Mouse (Mus musculus) heart, postnatal 14 days (tissue): ENCODE data around the gene Tmem53. TPM values are rescaled to one million over a fixed set of nuclear protein-coding genes. Genes with fewer than 3 reads are reported as not detected.
A peak's percentile ranks its signal among the peaks of the same experiment; 100 is the strongest.
"Not testable (repeated sequence)": the region's sequence is repeated elsewhere in the genome, so short reads cannot be mapped to it uniquely, and the experiment has no call there.

ENCODE experiments used
- DNase-seq, 2 experiments: peaks; one replicate each; pipeline ENCODE4 v3.0.0; 2021 to 2022
- intact Hi-C: fragments of 180-260 bp; cut with DNase I; formaldehyde crosslinking; loops from one replicate; pipeline ENCODE4 v1.15.1; 2025
- total RNA-seq, 2 experiments: library from RNA; stranded (reverse); gene quantifications; 2 replicates each; pipeline ENCODE4 v1.2.3; 2021

The Tmem53 gene
- total RNA-seq, 2 experiments from 2014 or later = 22.6 to 31.5 TPM

DNA sequence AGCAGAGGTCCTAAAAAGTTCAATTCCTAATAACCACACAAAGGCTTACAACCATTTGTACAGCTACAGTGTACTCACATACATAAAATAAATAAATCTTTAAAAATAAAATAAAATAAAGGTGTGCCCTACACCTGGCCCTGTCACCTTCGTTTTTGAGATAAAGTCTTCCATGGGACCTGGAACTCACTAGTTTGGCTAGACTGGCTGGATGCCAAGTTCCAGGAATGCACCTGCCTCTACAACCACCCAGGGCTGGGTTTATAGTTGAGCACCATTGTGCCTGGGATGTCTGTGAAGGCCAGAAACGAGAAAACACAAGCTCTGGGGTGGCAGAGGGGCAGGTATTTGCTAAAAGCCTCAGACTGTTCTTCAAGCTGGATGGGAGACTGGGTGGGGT lies 12.6 kb upstream of the Tmem53 start:
- no peak for DNase-seq
- intact Hi-C loops = no loop called here

DNA sequence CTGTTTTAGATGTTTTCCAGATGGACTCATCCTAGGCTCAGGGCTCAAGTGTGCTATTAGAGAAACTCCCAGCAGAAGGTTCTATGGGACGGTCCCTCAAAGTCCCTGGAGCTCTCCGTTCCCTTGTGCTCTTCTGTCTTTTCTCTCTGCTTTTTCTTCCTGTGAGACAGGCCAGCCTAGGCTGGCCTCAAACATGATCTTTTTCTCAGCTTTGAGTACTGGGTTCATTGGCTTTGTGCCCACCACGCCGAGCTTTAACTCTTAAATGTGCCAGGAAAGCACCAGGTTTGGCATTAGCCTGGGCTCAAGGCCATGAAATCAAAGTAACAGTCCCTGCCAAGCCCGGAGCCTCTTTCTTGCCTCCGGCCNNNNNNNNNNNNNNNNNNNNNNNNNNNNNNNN lies 10.9 kb upstream of the Tmem53 start:
- intact Hi-C loops = no loop called here
- DNase-seq = no peak

- DNase-seq = no peak
- intact Hi-C loops = no loop called here
Observed at GRCm38 (mm10) chr4:117250982-117251381, 769 bp upstream of the Tmem53 start.

GRCm38 (mm10) chr4:117252351-117252750 lies 600 bp downstream of the Tmem53 start:
- intact Hi-C loops = no loop called here
- peak in 1 of 2 experiments; percentile 38 for DNase-seq

GRCm38 (mm10) chr4:117252755-117253154 lies 1.0 kb downstream of the Tmem53 start:
- intact Hi-C loops = no loop called here
- no peak for DNase-seq

GRCm38 (mm10) chr4:117253218-117254016 lies 1.7 kb downstream of the Tmem53 start:
- DNase-seq = no peak
- intact Hi-C loops = no loop called here

DNA sequence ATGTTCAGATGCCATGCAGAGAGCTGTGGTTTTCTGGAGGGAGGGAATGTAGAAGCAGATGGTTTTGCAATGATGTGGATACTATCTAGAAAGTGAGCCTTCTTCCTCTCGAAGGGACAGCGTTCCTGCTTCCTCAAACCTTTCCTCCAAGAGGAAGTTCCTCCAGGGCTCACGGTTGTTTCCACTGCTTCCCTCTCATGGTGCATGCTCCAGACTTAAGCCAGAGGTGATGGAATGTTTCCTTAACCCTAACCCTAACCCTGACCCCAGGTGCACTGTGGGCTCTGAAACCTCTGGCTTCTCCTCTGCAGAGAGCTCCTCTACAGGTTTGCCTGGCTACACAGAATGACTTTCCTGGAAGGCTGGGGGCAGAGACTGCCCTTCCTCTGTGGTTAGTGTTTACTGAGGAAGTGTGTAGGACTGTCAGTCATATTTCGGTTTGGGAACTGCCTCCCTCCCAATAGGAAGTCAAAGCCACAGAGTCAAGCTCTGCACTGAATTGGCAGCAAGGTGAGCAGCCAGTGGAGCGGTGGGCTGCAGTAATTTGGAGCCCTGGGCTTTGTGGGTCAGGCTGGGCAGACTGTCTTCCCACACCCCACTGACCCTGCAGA lies 2.4 kb downstream of the Tmem53 start:
- intact Hi-C loops = no loop called here
- DNase-seq = no peak

- intact Hi-C loops = no loop called here
- peak in 1 of 2 experiments; percentile 43 for DNase-seq
Observed at GRCm38 (mm10) chr4:117254672-117255071, 2.9 kb downstream of the Tmem53 start.

DNA sequence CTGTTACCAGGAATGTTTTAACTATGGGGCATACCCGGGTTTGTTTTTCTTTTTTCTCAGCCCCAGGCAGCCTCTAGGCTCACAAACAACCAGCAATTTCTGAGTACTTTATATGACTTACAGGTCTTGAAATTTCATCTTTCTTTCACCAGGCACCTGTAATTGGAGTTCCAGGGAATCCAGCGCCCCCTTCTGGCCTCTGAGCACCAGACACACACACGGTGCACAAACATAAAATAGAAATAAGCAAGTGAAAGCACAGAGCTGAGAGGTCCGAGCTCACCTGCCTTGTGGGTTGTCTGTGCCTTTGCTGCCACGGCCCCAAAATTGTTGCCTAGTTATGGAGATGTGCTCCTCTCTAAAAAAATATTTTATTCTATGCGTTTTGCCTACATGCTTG lies 8.2 kb downstream of the Tmem53 start:
- DNase-seq, intact Hi-C loops: not testable (repeated sequence)

GRCm38 (mm10) chr4:117261222-117261621 lies 9.5 kb downstream of the Tmem53 start:
- intact Hi-C loops = no loop called here
- no peak for DNase-seq

DNA sequence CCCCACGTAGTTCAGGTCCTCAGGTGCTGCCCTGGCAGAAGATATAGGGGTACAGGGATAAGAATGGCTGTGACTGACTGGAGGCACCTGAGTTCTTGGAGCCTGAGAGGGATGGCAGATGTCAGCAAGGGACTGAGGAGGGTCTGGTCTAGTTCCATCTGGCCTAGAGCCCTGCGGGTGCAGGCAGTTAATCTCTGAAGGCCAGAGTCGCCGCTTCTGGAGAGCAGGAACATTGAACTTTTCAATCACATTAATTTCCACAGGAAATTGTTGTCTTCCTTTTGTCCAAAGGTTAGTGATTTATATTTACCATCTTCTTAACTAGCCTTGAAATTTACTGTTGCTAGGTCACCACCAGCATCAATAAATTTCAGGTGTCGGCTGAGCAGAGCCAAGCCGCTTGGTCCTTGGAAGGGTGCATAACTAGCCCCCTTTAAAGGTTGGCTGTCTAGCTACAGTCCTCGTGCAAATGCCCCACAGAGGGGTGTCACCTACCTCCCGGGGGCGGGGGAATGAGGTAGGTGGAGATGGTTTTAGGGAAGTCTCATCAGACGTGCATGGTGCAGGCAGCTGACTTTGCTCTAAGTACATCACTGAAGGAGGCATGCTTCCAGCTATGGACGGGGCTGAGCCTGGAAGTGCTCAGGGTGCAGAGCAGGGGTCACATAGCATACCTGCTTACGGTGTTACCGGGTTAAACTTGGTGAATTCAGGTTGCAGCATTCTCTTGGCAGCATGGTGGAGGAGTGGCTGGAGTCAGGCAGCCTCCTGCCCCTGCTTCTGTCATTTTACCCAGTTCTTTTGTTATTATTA lies 10.6 kb downstream of the Tmem53 start:
- intact Hi-C loops = no loop called here
- no peak for DNase-seq

DNA sequence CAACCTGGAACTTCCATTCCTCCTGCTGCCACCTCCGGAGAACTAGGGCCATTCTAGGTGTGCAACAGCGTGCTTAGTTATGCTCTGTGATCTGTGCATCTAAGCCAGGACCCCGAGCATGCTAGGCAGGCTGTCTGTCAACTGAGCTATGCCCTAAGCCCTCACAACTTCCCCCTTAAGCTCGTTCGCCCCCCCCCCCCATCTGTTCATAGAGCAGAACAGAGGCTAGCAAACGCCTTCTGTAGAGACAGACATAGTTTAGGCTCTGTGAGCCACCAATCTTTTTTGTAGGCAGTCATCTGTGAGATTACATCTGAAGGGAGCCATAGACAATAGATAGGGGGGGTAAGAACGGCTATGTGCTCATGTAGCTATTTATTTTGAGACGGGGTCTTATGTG lies 11.2 kb downstream of the Tmem53 start:
- intact Hi-C loops = no loop called here
- DNase-seq = no peak

DNA sequence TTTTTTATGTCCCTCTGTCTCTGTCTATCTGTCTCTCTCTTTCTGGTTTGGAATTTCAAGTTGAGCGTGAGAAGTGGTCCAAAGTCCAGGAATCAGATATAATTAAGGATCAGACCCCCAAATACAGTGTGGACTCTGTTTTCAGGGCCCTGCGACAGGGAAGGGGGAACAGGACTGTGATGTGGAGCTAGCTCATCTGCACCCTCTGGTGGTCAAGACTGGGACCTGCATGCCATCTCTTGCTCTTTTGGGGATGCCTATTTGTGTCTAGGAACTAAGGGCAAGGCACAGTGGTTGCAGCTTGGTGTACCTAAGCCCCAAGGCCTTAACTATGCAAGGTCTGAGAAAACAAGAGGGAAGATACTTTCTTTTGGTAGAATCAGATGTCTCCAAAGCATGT lies 15.5 kb downstream of the Tmem53 start:
- intact Hi-C loops = loop anchor here (2.0 kb wide), 1 partner anchor 36 kb away; no protein-coding TSS in a partner anchor
- DNase-seq = peak; percentile 76 to 85

DNA sequence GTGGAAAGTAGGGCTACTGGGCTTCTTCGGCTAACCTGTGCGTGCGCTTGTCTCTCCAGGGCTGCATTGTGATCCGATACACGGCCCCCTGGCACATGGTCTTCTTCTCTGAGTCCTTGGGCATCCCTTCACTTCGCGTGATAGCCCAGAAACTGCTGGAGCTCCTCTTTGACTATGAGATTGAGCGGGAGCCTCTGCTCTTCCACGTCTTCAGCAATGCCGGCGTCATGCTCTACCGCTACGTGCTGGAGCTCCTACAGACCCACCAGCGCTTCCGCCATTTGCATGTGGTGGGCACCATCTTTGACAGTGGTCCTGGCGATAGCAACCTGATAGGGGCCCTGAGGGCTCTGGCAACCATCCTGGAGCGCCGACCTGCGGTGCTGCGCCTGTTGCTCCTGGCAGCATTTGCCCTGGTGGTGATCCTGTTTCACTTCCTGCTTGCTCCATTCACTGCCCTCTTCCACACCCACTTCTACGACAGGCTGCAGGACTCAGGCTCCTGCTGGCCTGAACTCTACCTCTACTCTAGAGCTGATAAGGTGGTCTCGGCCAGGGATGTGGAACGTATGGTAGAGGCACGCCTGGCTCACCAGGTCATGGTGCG lies 16.2 kb downstream of the Tmem53 start:
- DNase-seq = no peak
- intact Hi-C loops = loop anchor here (2.0 kb wide), 1 partner anchor 37 kb away; no protein-coding TSS in a partner anchor

- peak; percentile 76 to 85 for DNase-seq
- intact Hi-C loops = loop anchor here (2.0 to 5.0 kb wide), 3 partner anchors 42 to 259 kb away; no protein-coding TSS in a partner anchor
Observed at GRCm38 (mm10) chr4:117270278-117270677, 18.5 kb downstream of the Tmem53 start.

GRCm38 (mm10) chr4:117272459-117272858 lies 20.7 kb downstream of the Tmem53 start:
- intact Hi-C loops = loop anchor here (5.0 kb wide), 1 partner anchor 40 kb away; no protein-coding TSS in a partner anchor
- DNase-seq = no peak

- peak in 1 of 2 experiments; percentile 39 for DNase-seq
- intact Hi-C loops = loop anchor here (5.0 kb wide), 2 partner anchors 38 to 388 kb away; no protein-coding TSS in a partner anchor
Observed at GRCm38 (mm10) chr4:117274720-117275119, 23.0 kb downstream of the Tmem53 start.

- DNase-seq = no peak
- intact Hi-C loops = loop anchor here (5.0 kb wide), 1 partner anchor 386 kb away; no protein-coding TSS in a partner anchor
Observed at GRCm38 (mm10) chr4:117276281-117276711, 24.5 kb downstream of the Tmem53 start.

GRCm38 (mm10) chr4:117277021-117277420 lies 25.3 kb downstream of the Tmem53 start:
- intact Hi-C loops = loop anchor here (5.0 kb wide), 1 partner anchor 385 kb away; no protein-coding TSS in a partner anchor
- DNase-seq = no peak

DNA sequence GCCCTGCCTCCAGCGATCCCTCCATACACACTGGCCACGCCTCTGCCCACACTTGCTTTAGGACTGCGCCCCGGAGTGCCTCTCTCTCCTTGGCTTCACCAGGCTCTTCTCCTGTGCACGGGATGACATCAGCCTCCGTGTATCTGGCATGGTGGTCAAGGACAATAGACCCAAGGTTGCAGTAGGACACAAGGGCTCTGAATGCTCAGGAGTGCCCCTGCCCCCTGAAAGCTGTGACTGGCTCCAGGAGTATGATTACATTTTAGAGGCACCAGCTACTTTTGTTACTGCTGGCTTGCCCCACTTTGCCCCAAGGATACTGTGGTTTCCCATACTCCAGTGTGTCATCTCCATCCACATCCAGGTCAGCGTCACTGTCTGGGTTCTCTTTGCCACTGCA lies 25.9 kb downstream of the Tmem53 start:
- DNase-seq = no peak
- intact Hi-C loops = loop anchor here (5.0 kb wide), 1 partner anchor 385 kb away; no protein-coding TSS in a partner anchor
